Mouse (Mus musculus) fat pad, adult 2 months (tissue): Measurements from ENCODE around the gene Tmem222.

ENCODE experiments used
- DNase-seq: peaks from one replicate; pipeline ENCODE4 v3.0.0-alpha.2; 2011; ENCODE audit warnings: low read depth, low spot score; ENCODE audit errors: extremely low read depth

The Tmem222 gene

DNA sequence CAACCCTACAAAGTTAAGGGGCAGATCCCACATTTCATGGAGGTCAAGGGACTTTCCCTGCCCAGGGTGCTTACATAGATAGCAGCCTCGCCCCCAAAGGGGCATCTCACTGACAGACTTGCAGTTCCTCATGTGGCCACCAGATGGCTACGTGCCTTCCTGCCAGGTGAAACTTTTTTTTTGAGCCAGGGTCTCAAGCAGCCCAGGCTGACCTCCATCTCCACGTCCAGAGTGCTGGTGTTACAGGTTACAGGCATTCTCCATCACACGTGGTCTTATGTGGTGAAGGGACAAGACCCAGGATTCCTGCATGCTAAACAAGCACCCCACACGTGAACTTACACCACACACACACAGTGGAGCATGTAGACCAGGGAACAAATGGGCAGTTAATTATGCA is 60.0 kb downstream of the Tmem222 start:
- DNase-seq = no peak
